Mouse (Mus musculus) left cerebral cortex, postnatal 4 days (tissue): ENCODE measurements at regions not wholly inside any gene's neighbourhood (a gene's known extent, or its start where the extent isn't known, plus 50 kb on each side); places are given as distances from the start of the nearest gene placed in this dataset.

ENCODE experiments used
- DNase-seq: peaks from one replicate; pipeline ENCODE4 v3.0.0-alpha.2; 2022
- intact Hi-C: fragments of 180-260 bp; cut with DNase I; formaldehyde crosslinking; loops from one replicate; pipeline ENCODE4 v1.15.1; 2025

GRCm38 (mm10) chr10:8023741-8024140, 67.7 kb upstream of the Tab2 start:
- DNase-seq = no peak
- intact Hi-C loops = no loop called here

- intact Hi-C loops = no loop called here
- no peak for DNase-seq
Measured at GRCm38 (mm10) chr10:8021971-8022370, 65.9 kb upstream of the Tab2 start.

- DNase-seq = no peak
- intact Hi-C loops = no loop called here
Measured at GRCm38 (mm10) chr10:8020916-8021705, 65.1 kb upstream of the Tab2 start.

GRCm38 (mm10) chr10:8020113-8020512, 64.1 kb upstream of the Tab2 start:
- intact Hi-C loops = no loop called here
- DNase-seq = no peak

- intact Hi-C loops = no loop called here
- no peak for DNase-seq
Measured at GRCm38 (mm10) chr10:8018229-8019026, 62.4 kb upstream of the Tab2 start.

- no peak for DNase-seq
- intact Hi-C loops = no loop called here
Measured at GRCm38 (mm10) chr10:8016741-8017140, 60.7 kb upstream of the Tab2 start.

GRCm38 (mm10) chr10:8011744-8012143, 55.7 kb upstream of the Tab2 start:
- no peak for DNase-seq

GRCm38 (mm10) chr10:8011138-8011537, 55.1 kb upstream of the Tab2 start:
- no peak for DNase-seq
- intact Hi-C loops = no loop called here

More at GRCm38 (mm10) chr10:8011744-8012143, 55.7 kb upstream of the Tab2 start:
- intact Hi-C loops = no loop called here

- no peak for DNase-seq
- intact Hi-C loops = no loop called here
Measured at GRCm38 (mm10) chr10:8009855-8010254, 53.8 kb upstream of the Tab2 start.

GRCm38 (mm10) chr10:8007990-8008368, 51.9 kb upstream of the Tab2 start:
- DNase-seq = no peak
- intact Hi-C loops = no loop called here

GRCm38 (mm10) chr10:8007286-8007989, 51.4 kb upstream of the Tab2 start:
- no peak for DNase-seq
- intact Hi-C loops = no loop called here
